ENCODE assay signal across 13 mouse cellular contexts in genomic region chr19:6422014-6422413, GRCm38 (mm10). TPM values are rescaled to one million over a fixed set of nuclear protein-coding genes. Genes with fewer than 3 reads are reported as not detected.
"Had no signal": no experiment of that assay in that cellular context is flagged by ENCODE, and none has a peak within 500 bp of the region (broad histone marks: within the 10 kb centered on the region; RNA-seq: fewer than 3 reads in every experiment).

No protein-coding gene starts in this region.

- H3K9ac ChIP-seq: limb, embryonic 12.5 days; liver, embryonic 15.5 days had no signal

- ATAC-seq: lung, postnatal 0 days had no signal

- H3K4me3 ChIP-seq: layer of hippocampus, adult 2 months; limb, embryonic 12.5 days; liver, embryonic 15.5 days; neural tube, embryonic 15.5 days had no signal

- H3K36me3 ChIP-seq: limb, embryonic 12.5 days; liver, embryonic 15.5 days; neural tube, embryonic 15.5 days had no signal

- DNase-seq: kidney, adult 18-20 months; kidney, postnatal 10 days; kidney, postnatal 4 days; lung, adult 2 months; lung, postnatal 36 days; right cerebral cortex, postnatal 25 days; thymus, postnatal 36 days had no signal

- H3K9me3 ChIP-seq: limb, embryonic 12.5 days; liver, embryonic 15.5 days; neural tube, embryonic 15.5 days had no signal

- H3K4me2 ChIP-seq: limb, embryonic 12.5 days; liver, embryonic 15.5 days had no signal

- H3K27ac ChIP-seq: layer of hippocampus, adult 2 months; limb, embryonic 12.5 days; liver, embryonic 15.5 days; neural tube, embryonic 15.5 days had no signal

RNA-seq across cellular contexts. Expression of gene Nrxn2, which starts 3.5 kb away (rescaled TPM):
- total RNA-seq: megakaryocyte progenitor cell, adult 5-6 weeks had no signal
